Mouse (Mus musculus): ENCODE measurements around the gene Fam205a2. TPM values are rescaled to one million over a fixed set of nuclear protein-coding genes. Genes with fewer than 3 reads are reported as not detected.
"Not testable (repeated sequence)": the region's sequence is repeated elsewhere in the genome, so short reads cannot be mapped to it uniquely, and the experiment has no call there.

Gene Fam205a2
- total RNA-seq (2021) = under 1 TPM in 1 of 2 experiments, not detected in 1; 0.66 TPM

DNA sequence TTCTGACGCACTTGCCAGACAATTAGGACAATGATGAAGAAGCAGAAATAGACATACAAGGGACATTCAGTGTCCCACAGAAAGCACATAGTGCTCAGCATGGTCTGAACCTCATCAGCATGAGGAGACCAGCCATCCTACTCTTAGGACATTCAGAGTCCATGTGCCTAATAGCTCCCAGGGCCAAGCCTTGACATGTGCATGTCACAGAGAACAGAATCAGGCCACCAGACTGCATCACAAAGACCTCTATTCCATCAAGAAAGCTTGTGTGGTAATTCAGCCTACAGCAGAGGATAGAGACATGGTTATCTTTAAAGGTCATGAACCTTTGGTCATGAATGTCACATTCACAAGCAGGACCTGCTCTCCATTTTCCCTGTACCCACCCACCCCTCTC is at the start of gene Fam205a2:
Gene Fam205a2, minus strand, starts transcription at position 101 of the 400 bp plus-strand sequence.
- intact Hi-C loops (cut with DNase I); DNase-seq (ENCODE audit: low spot score in 2 of 2): not testable (repeated sequence)

Other genes starting within 250 kb of the Fam205a2 start
- gene Gm21953, start 233.9 kb downstream of the Fam205a2 start, total RNA-seq (2021) = not detected
- under 1 TPM in 1 of 2 experiments, not detected in 1; 0.66 TPM for gene Fam205a3, start 209.8 kb downstream of the Fam205a2 start, total RNA-seq (2021)
- not detected for gene Gm21586, start 88.8 kb downstream of the Fam205a2 start, total RNA-seq (2021)
- 1 to 10 TPM; 6.9 to 7.7 TPM for gene Gm2163, start 61.4 kb downstream of the Fam205a2 start, total RNA-seq (2021)
- not detected for gene Gm10591, start 84.0 kb upstream of the Fam205a2 start, total RNA-seq (2021)
- gene Gm2564, start 101.5 kb upstream of the Fam205a2 start, total RNA-seq (2021) = 10 to 100 TPM; 14.3 TPM
- gene Ccl27b, start 127.1 kb upstream of the Fam205a2 start, total RNA-seq (2021) = 1 to 10 TPM; 3.9 to 7.2 TPM
- gene Il11ra2, start 133.7 kb upstream of the Fam205a2 start, total RNA-seq (2021) = under 1 TPM; 0.32 to 0.41 TPM
- 1 to 10 TPM; 3.1 to 4.0 TPM for gene 4930578G10Rik, start 207.4 kb upstream of the Fam205a2 start, total RNA-seq (2021)
- gene Ccl19, start 228.4 kb upstream of the Fam205a2 start, total RNA-seq (2021) = 1 to 10 TPM in 1 of 2 experiments, under 1 TPM in 1; 0.82 to 1.0 TPM
- under 1 TPM in 1 of 2 experiments, not detected in 1; 0.52 TPM for gene Ccl21a, start 245.8 kb upstream of the Fam205a2 start, total RNA-seq (2021)

Measured in left cerebral cortex, postnatal 36 days (tissue).